Mouse (Mus musculus) olfactory bulb, adult 2 months (tissue): Measurements from ENCODE around the gene Mob3a. TPM values are rescaled to one million over a fixed set of nuclear protein-coding genes. Genes with fewer than 3 reads are reported as not detected.

Source experiments
- H3K27ac ChIP-seq: fragments of 200-500 bp; 2 replicates; pipeline ENCODE4 v1.5.1; 2012; ENCODE audit warnings: low read depth, low read length; ENCODE audit not compliant: insufficient read depth
- H3K4me1 ChIP-seq: fragments of 200-500 bp; 2 replicates; pipeline ENCODE4 v1.6.1; 2012; ENCODE audit warnings: low read length; ENCODE audit not compliant: control insufficient read depth, insufficient read depth
- H3K4me3 ChIP-seq: fragments of 200-500 bp; 2 replicates; pipeline ENCODE4 v1.5.1; 2012; ENCODE audit warnings: mild to moderate bottlenecking, low read depth, low read length, moderate library complexity; ENCODE audit not compliant: insufficient read depth
- CTCF ChIP-seq: fragments of 200-500 bp; IDR thresholded peaks from 2 replicates; pipeline ENCODE4 v1.5.1; 2012; ENCODE audit warnings: low read depth, mild to moderate bottlenecking, low read length, moderate library complexity; ENCODE audit not compliant: insufficient read depth
- POLR2A ChIP-seq: fragments of 200-500 bp; IDR thresholded peaks from 2 replicates; pipeline ENCODE4 v1.6.1; 2012; ENCODE audit warnings: mild to moderate bottlenecking, low read depth, low read length, moderate library complexity; ENCODE audit not compliant: insufficient read depth
- WGBS: fragments of 180-500 bp; shearing (Covaris S2); methylation state at CpG from one replicate; pipeline ENCODE4 v1.1.7; 2018; 5-methylcytosine and 5-hydroxymethylcytosine counted together
- polyA plus RNA-seq: library from polyadenylated mRNA; stranded (reverse); fragments of >200 nt; gene quantifications from 2 replicates; pipeline ENCODE4 v1.2.4, GENCODE M21; 2012; ENCODE audit warnings: low replicate concordance; ENCODE audit not compliant: missing spikeins, insufficient read depth, insufficient read length

Gene Mob3a
- polyA plus RNA-seq, 1 experiment, result not detected

GRCm38 (mm10) chr10:80738657-80739056 lies 36.9 kb upstream of the Mob3a start:
- WGBS, result 23% methylated on average over 1 of the region's 1 CpGs
- no peak overlapping the region for H3K27ac ChIP-seq
- H3K4me3 ChIP-seq, result no peak overlapping the region
- TF ChIP-seq POLR2A, result no peak
- TF ChIP-seq CTCF, result no peak
- peaks cover 22% of the 10 kb centered on the region for H3K4me1 ChIP-seq

GRCm38 (mm10) chr10:80736731-80737130 lies 35.0 kb upstream of the Mob3a start:
- TF ChIP-seq POLR2A (no peak), CTCF (no peak)
- WGBS, result 32% methylated on average over 5 of the region's 5 CpGs
- Histone ChIP-seq H3K4me3 (no peak overlapping the region), H3K27ac (no peak overlapping the region), H3K4me1 (peaks cover 17% of the 10 kb centered on the region)

- 90% methylated on average over 6 of the region's 6 CpGs for WGBS
- Histone ChIP-seq H3K4me1 (peaks cover 10% of the 10 kb centered on the region), H3K4me3 (no peak overlapping the region), H3K27ac (no peak overlapping the region)
- TF ChIP-seq POLR2A, result no peak
- no peak for TF ChIP-seq CTCF
These were observed 30.9 kb upstream of the Mob3a start for GRCm38 (mm10) chr10:80732611-80733101.

GRCm38 (mm10) chr10:80727369-80728127 lies 25.8 kb upstream of the Mob3a start:
- 63% methylated on average over 5 of the region's 5 CpGs for WGBS
- no peak for TF ChIP-seq POLR2A
- no peak for TF ChIP-seq CTCF
- H3K4me1 ChIP-seq, result no peaks in the 10 kb centered on the region
- no peak overlapping the region for H3K27ac ChIP-seq
- H3K4me3 ChIP-seq, result no peak overlapping the region

GRCm38 (mm10) chr10:80717281-80717680 lies 15.5 kb upstream of the Mob3a start:
- Histone ChIP-seq H3K4me1 (no peaks in the 10 kb centered on the region), H3K4me3 (no peak overlapping the region), H3K27ac (no peak overlapping the region)
- WGBS, result 77% methylated on average over 1 of the region's 1 CpGs
- TF ChIP-seq POLR2A, result no peak
- TF ChIP-seq CTCF, result no peak

GRCm38 (mm10) chr10:80710834-80711233 lies 9.1 kb upstream of the Mob3a start:
- TF ChIP-seq POLR2A, result no peak
- TF ChIP-seq CTCF, result no peak
- no peaks in the 10 kb centered on the region for H3K4me1 ChIP-seq
- WGBS, result 80% methylated on average over 3 of the region's 3 CpGs
- no peak overlapping the region for H3K27ac ChIP-seq
- H3K4me3 ChIP-seq, result no peak overlapping the region

GRCm38 (mm10) chr10:80705479-80705878 lies 3.7 kb upstream of the Mob3a start:
- Histone ChIP-seq H3K27ac (no peak overlapping the region), H3K4me3 (no peak overlapping the region), H3K4me1 (peaks cover 7% of the 10 kb centered on the region)
- TF ChIP-seq CTCF, result no peak
- TF ChIP-seq POLR2A, result no peak
- WGBS, result 83% methylated on average over 3 of the region's 3 CpGs

- no peak overlapping the region for H3K27ac ChIP-seq
- no peak for TF ChIP-seq POLR2A
- TF ChIP-seq CTCF, result no peak
- 57% methylated on average over 3 of the region's 3 CpGs for WGBS
- no peak overlapping the region for H3K4me3 ChIP-seq
- peaks cover 7% of the 10 kb centered on the region for H3K4me1 ChIP-seq
These were observed 3.3 kb upstream of the Mob3a start for GRCm38 (mm10) chr10:80705033-80705432.

- Histone ChIP-seq H3K4me1 (peaks cover 7% of the 10 kb centered on the region), H3K4me3 (no peak overlapping the region), H3K27ac (no peak overlapping the region)
- no peak for TF ChIP-seq CTCF
- no peak for TF ChIP-seq POLR2A
- WGBS, result 84% methylated on average over 5 of the region's 5 CpGs
These were observed 2.6 kb upstream of the Mob3a start for GRCm38 (mm10) chr10:80704418-80704817.
